In genomic region chr10:84982675-84983074, GRCm38 (mm10) we compare ENCODE assay signal across 17 mouse cellular contexts.
"Had no signal": no experiment of that assay in that cellular context is flagged by ENCODE, and none has a peak within 500 bp of the region (broad histone marks: within the 10 kb centered on the region; RNA-seq: fewer than 3 reads in every experiment).

No protein-coding gene starts in this region.

- H3K27ac ChIP-seq: neural tube, embryonic 12.5 days; neural tube, embryonic 13.5 days; neural tube, embryonic 15.5 days; stomach, embryonic 15.5 days; stomach, postnatal 0 days had no signal

- H3K9me3 ChIP-seq: neural tube, embryonic 12.5 days; neural tube, embryonic 13.5 days; neural tube, embryonic 15.5 days; stomach, embryonic 15.5 days had no signal

- DNase-seq: retina, postnatal 1 day; right cerebral cortex, adult 18-20 months; right cerebral cortex, postnatal 14 days; right cerebral cortex, postnatal 25 days; right cerebral cortex, postnatal 4 days; spleen, adult 18-20 months; thymus, adult 18-20 months; thymus, adult 2 months; thymus, postnatal 14 days; thymus, postnatal 25 days; thymus, postnatal 36 days; thymus, postnatal 4 days had no signal

- H3K9ac ChIP-seq: neural tube, embryonic 12.5 days; neural tube, embryonic 13.5 days; neural tube, embryonic 15.5 days; stomach, embryonic 15.5 days had no signal

- H3K4me1 ChIP-seq: stomach, embryonic 15.5 days had no signal

- H3K27me3 ChIP-seq: neural tube, embryonic 12.5 days; neural tube, embryonic 13.5 days; neural tube, embryonic 15.5 days; stomach, embryonic 15.5 days had no signal

- H3K4me3 ChIP-seq: neural tube, embryonic 12.5 days; neural tube, embryonic 13.5 days; neural tube, embryonic 15.5 days; stomach, embryonic 15.5 days had no signal
